Mouse (Mus musculus) liver, embryonic 14.5 days (tissue): ENCODE data around the gene Grasp.

Experiments used
- CTCF ChIP-seq: IDR thresholded peaks from 2 replicates; pipeline ENCODE4 v1.5.1; 2016; ENCODE audit warnings: antibody characterized with exemption, low read depth, control low read depth
- EP300 ChIP-seq: IDR thresholded peaks from 2 replicates; pipeline ENCODE4 v1.6.1; 2016; ENCODE audit warnings: antibody characterized with exemption, low read depth

- TF ChIP-seq CTCF = no peak
- no peak for TF ChIP-seq EP300
Measured at GRCm38 (mm10) chr15:101247155-101247498, 23.1 kb downstream of the Grasp start.
